Mouse (Mus musculus) heart, postnatal 0 days (tissue): ENCODE data around the gene Tmem116.

Source experiments
- CTCF ChIP-seq: IDR thresholded peaks from 2 replicates; pipeline ENCODE4 v1.5.1; 2016; ENCODE audit warnings: antibody characterized with exemption, control low read depth, low read depth
- EP300 ChIP-seq: IDR thresholded peaks from 2 replicates; pipeline ENCODE4 v1.6.1; 2016; ENCODE audit warnings: antibody characterized with exemption, low read depth

GRCm38 (mm10) chr5:121506846-121507245 lies 55.2 kb downstream of the Tmem116 start:
- TF ChIP-seq CTCF (no peak), EP300 (no peak)
